8 mouse cellular contexts compared by ENCODE assay signal in the genomic region with DNA sequence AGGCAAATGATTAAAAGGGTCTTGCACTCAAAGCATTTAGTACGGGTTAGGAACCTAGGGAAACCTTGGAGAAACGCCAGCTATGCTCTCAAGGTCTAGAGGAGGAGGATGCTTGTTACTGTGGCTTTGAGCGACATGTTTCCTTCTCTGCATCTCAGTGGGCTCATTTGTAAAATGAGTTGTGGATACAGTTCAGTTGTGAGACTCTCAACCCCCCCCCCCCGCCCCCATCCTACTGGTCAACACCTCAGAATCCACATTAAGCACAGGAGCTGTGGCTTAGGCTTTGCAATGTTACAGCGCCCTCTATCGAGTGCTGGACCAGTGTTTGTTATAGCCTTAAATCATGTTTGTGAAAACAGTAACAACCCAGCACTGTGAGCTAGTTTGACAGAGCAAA. TPM values are rescaled to one million over a fixed set of nuclear protein-coding genes. Genes with fewer than 3 reads are reported as not detected.
DNase-seq lines count a peak whose midpoint lies in the region; ATAC-seq and TF ChIP-seq lines count a peak whose summit lies in the region.

No protein-coding gene starts in this region.

- H3K36me3 ChIP-seq in E14TG2a.4 (ENCODE audit: insufficient read depth, low read length) = no peaks in the 10 kb centered on the region
- no peaks in the 10 kb centered on the region for H3K36me3 ChIP-seq in heart, embryonic 16.5 days (ENCODE audit: control insufficient read depth, insufficient read depth)
- no peaks in the 10 kb centered on the region for H3K36me3 ChIP-seq in liver, postnatal 0 days (replicated peaks; ENCODE audit: insufficient read depth, low read length)
- no peaks in the 10 kb centered on the region for H3K36me3 ChIP-seq in neural tube, embryonic 13.5 days

- H3K27ac ChIP-seq in bone marrow, adult 2 months (ENCODE audit: control insufficient read depth, insufficient read depth, low read depth, low read length, poor library complexity) = no peak overlapping the region
- no peak overlapping the region for H3K27ac ChIP-seq in embryonic fibroblast, embryonic 13.5 days (ENCODE audit: insufficient read depth, low read length)
- H3K27ac ChIP-seq in heart, embryonic 16.5 days (ENCODE audit: low read length) = no peak overlapping the region
- H3K27ac ChIP-seq in liver, postnatal 0 days (ENCODE audit: low read depth) = no peak overlapping the region
- H3K27ac ChIP-seq in neural tube, embryonic 13.5 days (replicated peaks) = no peak overlapping the region

- H3K9ac ChIP-seq in heart, embryonic 16.5 days (ENCODE audit: low read length) = no peak overlapping the region
- no peak overlapping the region for H3K9ac ChIP-seq in liver, postnatal 0 days (replicated peaks)
- H3K9ac ChIP-seq in neural tube, embryonic 13.5 days = no peak overlapping the region

- no peak for TF ChIP-seq EP300 in liver, postnatal 0 days (IDR thresholded peaks at IDR 0.05; ENCODE audit: low read depth)

- TF ChIP-seq CTCF in E14TG2a.4 (conservative IDR thresholded peaks at IDR 0.05; ENCODE audit: low read length) = peak; percentile 61
- TF ChIP-seq CTCF in bone marrow, adult 2 months (IDR thresholded peaks at IDR 0.05; ENCODE audit: control insufficient read depth, insufficient read depth, low read length) = peak; percentile 64
- peak; percentile 46; the same call in 1 of the 2 replicates for TF ChIP-seq CTCF in embryonic fibroblast, embryonic 13.5 days (IDR thresholded peaks at IDR 0.05; ENCODE audit: borderline replicate concordance, insufficient read depth, low read length)
- peak; percentile 87 for TF ChIP-seq CTCF in liver, postnatal 0 days (IDR thresholded peaks at IDR 0.05; ENCODE audit: low read depth)

- no peak overlapping the region for H3K4me3 ChIP-seq in E14TG2a.4 (replicated peaks; ENCODE audit: low read length)
- H3K4me3 ChIP-seq in bone marrow, adult 2 months (replicated peaks; ENCODE audit: control insufficient read depth, low read depth, low read length) = no peak overlapping the region
- no peak overlapping the region for H3K4me3 ChIP-seq in embryonic fibroblast, embryonic 13.5 days (ENCODE audit: insufficient read depth, low read length)
- no peak overlapping the region for H3K4me3 ChIP-seq in heart, embryonic 16.5 days (ENCODE audit: low read length)
- no peak overlapping the region for H3K4me3 ChIP-seq in liver, postnatal 0 days (ENCODE audit: low read depth, low read length)
- H3K4me3 ChIP-seq in neural tube, embryonic 13.5 days = no peak overlapping the region

- peak overlapping the region; percentile 23; the same call in 1 of the 2 replicates for H3K4me2 ChIP-seq in heart, embryonic 16.5 days (ENCODE audit: low read depth, low read length)
- H3K4me2 ChIP-seq in liver, postnatal 0 days (ENCODE audit: low read depth, low read length) = no peak overlapping the region
- H3K4me2 ChIP-seq in neural tube, embryonic 13.5 days = 0 out of 2 replicates have a peak overlapping the region, but pooled peaks have one; percentile 3

- H3K27me3 ChIP-seq in E14TG2a.4 (ENCODE audit: insufficient read depth, low read length) = no peaks in the 10 kb centered on the region
- no peaks in the 10 kb centered on the region for H3K27me3 ChIP-seq in heart, embryonic 16.5 days (ENCODE audit: control insufficient read depth, insufficient read depth, low read length)
- no peaks in the 10 kb centered on the region for H3K27me3 ChIP-seq in liver, postnatal 0 days (ENCODE audit: insufficient read depth, low read length)
- H3K27me3 ChIP-seq in neural tube, embryonic 13.5 days = no peaks in the 10 kb centered on the region

- peak; percentile 86 to 88 for DNase-seq in kidney, postnatal 36 days
- peak; percentile 78 for DNase-seq in liver, postnatal 0 days
- DNase-seq in thymus, postnatal 0 days (ENCODE audit: low spot score) = peak; percentile 68

- no peaks in the 10 kb centered on the region for H3K9me3 ChIP-seq in E14TG2a.4 (ENCODE audit: low read length)
- H3K9me3 ChIP-seq in heart, embryonic 16.5 days (replicated peaks; ENCODE audit: control insufficient read depth, low read length) = no peaks in the 10 kb centered on the region
- H3K9me3 ChIP-seq in liver, postnatal 0 days (ENCODE audit: low read length) = no peaks in the 10 kb centered on the region
- no peaks in the 10 kb centered on the region for H3K9me3 ChIP-seq in neural tube, embryonic 13.5 days

- 12% methylated on average over 6 of the region's 6 CpGs for WGBS in bone marrow, adult 2 months
- 14% methylated on average over 6 of the region's 6 CpGs for WGBS in heart, embryonic 16.5 days
- 16% methylated on average over 6 of the region's 6 CpGs for WGBS in liver, postnatal 0 days (ENCODE audit: insufficient replicate concordance)
- WGBS in neural tube, embryonic 13.5 days = 16% methylated on average over 6 of the region's 6 CpGs

- no peak for ATAC-seq in heart, embryonic 16.5 days (replicated peaks; ENCODE audit: extremely low read depth, insufficient read depth, low FRiP score)
- ATAC-seq in liver, postnatal 0 days = peak; percentile 40; the same call in 1 of the 2 replicates
- ATAC-seq in neural tube, embryonic 13.5 days (ENCODE audit: low read depth) = peak; percentile 71

- peaks cover 7% of the 10 kb centered on the region for H3K4me1 ChIP-seq in E14TG2a.4 (replicated peaks; ENCODE audit: low read depth, low read length)
- H3K4me1 ChIP-seq in bone marrow, adult 2 months (ENCODE audit: control insufficient read depth, insufficient read depth, low read length) = no peaks in the 10 kb centered on the region; the same call in 1 of the 2 replicates
- H3K4me1 ChIP-seq in embryonic fibroblast, embryonic 13.5 days (ENCODE audit: control insufficient read depth, insufficient read depth, low read length) = no peaks in the 10 kb centered on the region
- no peaks in the 10 kb centered on the region for H3K4me1 ChIP-seq in heart, embryonic 16.5 days (ENCODE audit: control insufficient read depth, insufficient read depth, low read length)
- peaks cover 3% of the 10 kb centered on the region; the same call in 1 of the 2 replicates for H3K4me1 ChIP-seq in liver, postnatal 0 days (ENCODE audit: insufficient read depth)
- H3K4me1 ChIP-seq in neural tube, embryonic 13.5 days (replicated peaks) = peaks cover 4% of the 10 kb centered on the region; the same call in 1 of the 2 replicates

- TF ChIP-seq POLR2A in bone marrow, adult 2 months (IDR thresholded peaks at IDR 0.05; ENCODE audit: borderline replicate concordance, control insufficient read depth, low read depth, low read length) = no peak
- no peak for TF ChIP-seq POLR2A in embryonic fibroblast, embryonic 13.5 days (IDR thresholded peaks at IDR 0.05; ENCODE audit: low read depth, low read length)

RNA-seq across cellular contexts. Expression of gene Ptprj, which starts 44.5 kb away (rescaled TPM):
- polyA plus RNA-seq in bone marrow, adult 2 months (2011; ENCODE audit: insufficient read depth, insufficient read length, low replicate concordance, missing spikeins) = 16.0 and 25.1 TPM in 2 replicates
- polyA plus RNA-seq in embryonic fibroblast, embryonic 13.5 days (2011; ENCODE audit: insufficient read length, low read depth, missing spikeins) = 8.0 and 9.9 TPM in 2 replicates
- polyA plus RNA-seq in heart, embryonic 16.5 days (2015; fragmentation: Nextera tagmentation; extraction: Ambion mirVana) = 1.0 and 1.1 TPM in 2 replicates
- 2.7 and 2.8 TPM in 2 replicates for polyA plus RNA-seq in liver, postnatal 0 days (2015; fragmentation: Nextera tagmentation; extraction: Ambion mirVana)
- 4.2 and 4.4 TPM in 2 replicates for polyA plus RNA-seq in neural tube, embryonic 13.5 days (2015; fragmentation: Nextera tagmentation; extraction: Ambion mirVana)
- 1.6 and 1.7 TPM in 2 replicates for polyA plus RNA-seq in thymus, postnatal 0 days (2015; fragmentation: Nextera tagmentation; extraction: Ambion mirVana)

RNA-seq across cellular contexts. Expression of gene Nup160, which starts 52.1 kb away (rescaled TPM):
- 12.9 and 16.0 TPM in 2 replicates for polyA plus RNA-seq in bone marrow, adult 2 months (2011; ENCODE audit: insufficient read depth, insufficient read length, low replicate concordance, missing spikeins)
- polyA plus RNA-seq in embryonic fibroblast, embryonic 13.5 days (2011; ENCODE audit: insufficient read length, low read depth, missing spikeins) = 52.3 and 52.8 TPM in 2 replicates
- 22.3 and 26.3 TPM in 2 replicates for polyA plus RNA-seq in heart, embryonic 16.5 days (2015; fragmentation: Nextera tagmentation; extraction: Ambion mirVana)
- 9.0 and 10.2 TPM in 2 replicates for polyA plus RNA-seq in liver, postnatal 0 days (2015; fragmentation: Nextera tagmentation; extraction: Ambion mirVana)
- polyA plus RNA-seq in neural tube, embryonic 13.5 days (2015; fragmentation: Nextera tagmentation; extraction: Ambion mirVana) = 26.2 and 33.9 TPM in 2 replicates
- 31.2 and 31.8 TPM in 2 replicates for polyA plus RNA-seq in thymus, postnatal 0 days (2015; fragmentation: Nextera tagmentation; extraction: Ambion mirVana)
